Mouse (Mus musculus) stomach, embryonic 15.5 days (tissue): ENCODE measurements around the gene Runx1. TPM values are rescaled to one million over a fixed set of nuclear protein-coding genes. Genes with fewer than 3 reads are reported as not detected.

Experiments used
- ATAC-seq: fragments of 200-750 bp; cut with Nextera tagmentation; 2 replicates; pipeline ENCODE4 v1.8.0; 2017; ENCODE audit warnings: low read depth, moderate number of reproducible peaks, moderate TSS enrichment; ENCODE audit not compliant: insufficient read depth, low FRiP score
- H3K27ac ChIP-seq: fragments of 300-500 bp; sonication (generic); 2 replicates; pipeline ENCODE4 v1.5.1; 2015; ENCODE audit warnings: mild to moderate bottlenecking, inconsistent platforms
- H3K27me3 ChIP-seq: fragments of 300-500 bp; sonication (generic); replicated peaks from 2 replicates; pipeline ENCODE4 v1.6.1; 2015; ENCODE audit warnings: inconsistent platforms
- H3K36me3 ChIP-seq: fragments of 300-500 bp; sonication (generic); 2 replicates; pipeline ENCODE4 v1.6.1; 2015; ENCODE audit warnings: inconsistent platforms
- H3K4me1 ChIP-seq: fragments of 300-500 bp; sonication (generic); 2 replicates; pipeline ENCODE4 v1.6.1; 2015; ENCODE audit warnings: inconsistent platforms
- H3K4me2 ChIP-seq: fragments of 300-500 bp; sonication (generic); 2 replicates; pipeline ENCODE4 v1.6.1; 2015; ENCODE audit warnings: mild to moderate bottlenecking, inconsistent platforms
- H3K4me3 ChIP-seq: fragments of 300-500 bp; sonication (generic); replicated peaks from 2 replicates; pipeline ENCODE4 v1.5.1; 2015; ENCODE audit warnings: inconsistent platforms
- H3K9ac ChIP-seq: fragments of 300-500 bp; sonication (generic); 2 replicates; pipeline ENCODE4 v1.6.1; 2015; ENCODE audit warnings: inconsistent platforms
- H3K9me3 ChIP-seq: fragments of 300-500 bp; sonication (generic); 2 replicates; pipeline ENCODE4 v1.6.1; 2016; ENCODE audit warnings: inconsistent platforms
- WGBS: fragments of 180-500 bp; shearing (Covaris S2); methylation state at CpG from one replicate; pipeline ENCODE4 v1.1.7; 2015; 5-methylcytosine and 5-hydroxymethylcytosine counted together
- polyA plus RNA-seq: library from polyadenylated mRNA; unstranded; fragments of >200 nt; fragmentation: Nextera tagmentation; extraction: Ambion mirVana; gene quantifications from 2 replicates; pipeline ENCODE4 v1.2.1, GENCODE M21; 2015

Gene Runx1
- polyA plus RNA-seq, 1 experiment from 2014 or later = 7.1 TPM

DNA sequence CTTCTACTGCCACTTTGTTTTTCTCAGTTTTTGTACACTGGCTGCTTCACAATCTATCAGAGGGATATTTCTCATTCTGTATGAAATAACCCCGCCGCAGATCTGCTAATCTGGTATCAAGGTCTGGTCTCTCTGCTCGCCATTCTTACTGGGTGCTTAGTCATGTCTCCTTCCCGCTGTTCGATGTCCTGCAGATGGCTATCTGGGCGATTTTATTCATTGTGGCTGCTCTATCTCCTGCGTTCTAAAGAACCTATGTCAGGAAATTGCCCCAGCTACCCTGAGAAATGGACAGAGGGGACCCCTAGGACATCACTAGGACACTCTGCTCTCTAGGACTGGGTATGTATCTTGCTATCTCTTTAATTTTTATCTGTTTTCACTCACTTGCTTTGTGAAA lies 135.2 kb downstream of the Runx1 start:
- no peak for ATAC-seq
- H3K27ac ChIP-seq = no peak overlapping the region
- no peak overlapping the region for H3K4me3 ChIP-seq
- no peaks in the 10 kb centered on the region for H3K36me3 ChIP-seq
- H3K9me3 ChIP-seq = no peaks in the 10 kb centered on the region
- peaks cover 4% of the 10 kb centered on the region; the same call in 1 of the 2 replicates for H3K4me1 ChIP-seq
- H3K4me2 ChIP-seq = no peak overlapping the region
- H3K27me3 ChIP-seq = peaks cover 12% of the 10 kb centered on the region
- H3K9ac ChIP-seq = no peak overlapping the region
- 67% methylated on average over 7 of the region's 7 CpGs for WGBS

- no peak overlapping the region for H3K4me3 ChIP-seq
- H3K4me1 ChIP-seq = peaks cover 10% of the 10 kb centered on the region
- peaks cover 6% of the 10 kb centered on the region; the same call in 1 of the 2 replicates for H3K27me3 ChIP-seq
- no peak overlapping the region for H3K4me2 ChIP-seq
- WGBS = 88% methylated on average over 21 of the region's 21 CpGs
- H3K27ac ChIP-seq = no peak overlapping the region
- H3K36me3 ChIP-seq = no peaks in the 10 kb centered on the region
- H3K9ac ChIP-seq = no peak overlapping the region
- no peaks in the 10 kb centered on the region for H3K9me3 ChIP-seq
- no peak for ATAC-seq
Measured at GRCm38 (mm10) chr16:92688941-92689340, 137.0 kb downstream of the Runx1 start.

DNA sequence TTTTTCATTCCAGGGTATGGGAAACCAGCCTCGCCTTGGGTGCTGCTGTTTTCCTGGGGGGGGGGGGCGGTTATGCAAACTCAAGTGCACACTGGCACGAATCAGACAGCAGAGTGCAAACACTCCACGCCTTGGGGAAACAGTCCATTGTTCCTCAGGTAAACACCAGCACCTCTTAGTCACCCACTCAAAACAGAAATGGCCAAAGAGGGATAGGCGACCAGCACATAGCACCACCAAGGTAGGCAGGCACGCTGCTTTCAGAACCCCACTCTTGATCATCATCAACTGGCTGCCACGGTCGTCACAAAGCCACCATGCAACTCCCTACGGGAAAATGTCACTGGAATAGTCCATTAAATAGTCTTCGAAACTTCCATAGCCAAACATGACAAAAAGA lies 139.0 kb downstream of the Runx1 start:
- no peaks in the 10 kb centered on the region for H3K9me3 ChIP-seq
- H3K36me3 ChIP-seq = no peaks in the 10 kb centered on the region
- H3K27ac ChIP-seq = no peak overlapping the region
- peak; percentile 78 for ATAC-seq
- no peak overlapping the region for H3K9ac ChIP-seq
- peaks cover 13% of the 10 kb centered on the region for H3K4me1 ChIP-seq
- H3K4me3 ChIP-seq = no peak overlapping the region
- H3K4me2 ChIP-seq = no peak overlapping the region
- 75% methylated on average over 10 of the region's 10 CpGs for WGBS
- H3K27me3 ChIP-seq = no peaks in the 10 kb centered on the region

GRCm38 (mm10) chr16:92685766-92686315 lies 140.1 kb downstream of the Runx1 start:
- WGBS = 42% methylated on average over 6 of the region's 6 CpGs
- no peak overlapping the region for H3K9ac ChIP-seq
- peak overlapping the region; percentile 44; the same call in 1 of the 2 replicates for H3K27ac ChIP-seq
- H3K4me2 ChIP-seq = no peak overlapping the region
- H3K4me3 ChIP-seq = no peak overlapping the region
- H3K4me1 ChIP-seq = peaks cover 13% of the 10 kb centered on the region
- no peaks in the 10 kb centered on the region for H3K27me3 ChIP-seq
- no peaks in the 10 kb centered on the region for H3K36me3 ChIP-seq
- no peak for ATAC-seq
- no peaks in the 10 kb centered on the region for H3K9me3 ChIP-seq

DNA sequence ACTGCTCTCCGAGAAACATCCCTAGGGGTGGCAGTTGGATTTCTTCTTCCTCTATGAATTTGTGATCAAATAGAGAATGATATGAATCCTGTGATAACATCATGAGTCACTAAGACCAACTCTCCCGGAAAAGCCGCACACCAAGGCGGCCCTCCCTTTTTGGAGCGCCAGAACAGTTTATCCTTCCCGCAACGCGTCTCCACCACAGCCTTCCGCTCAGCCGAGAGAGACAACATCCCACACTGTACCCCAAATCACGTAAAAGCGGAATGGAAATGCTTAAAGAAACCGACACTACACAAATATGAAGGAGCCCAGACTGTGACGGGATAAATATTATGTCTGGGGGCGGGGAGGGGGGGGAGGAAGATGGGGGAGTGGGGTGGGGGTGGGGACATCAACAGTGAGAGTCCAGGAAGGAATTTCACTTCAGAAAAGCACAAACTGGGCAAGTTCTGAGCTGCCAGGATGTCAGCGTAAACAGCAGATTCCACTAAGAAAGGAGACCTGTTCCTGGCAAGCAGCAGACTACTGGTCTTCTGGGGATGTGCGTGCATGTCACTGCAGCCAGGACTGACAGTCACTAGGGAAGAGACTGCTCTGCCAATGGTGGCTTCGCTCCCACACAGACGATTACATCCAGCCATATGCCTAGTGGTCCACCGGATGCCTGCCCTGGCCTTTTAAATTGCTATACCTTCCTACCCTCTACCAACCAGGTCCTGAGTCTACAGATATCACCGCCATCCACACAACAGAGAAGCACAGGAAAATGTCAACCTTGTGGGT lies 141.3 kb downstream of the Runx1 start:
- 0 out of 2 replicates have a peak, but pooled peaks have one; percentile 16 for ATAC-seq
- no peak overlapping the region for H3K4me3 ChIP-seq
- H3K27ac ChIP-seq = peak overlapping the region; percentile 79
- H3K36me3 ChIP-seq = no peaks in the 10 kb centered on the region
- H3K4me2 ChIP-seq = peak overlapping the region; percentile 29
- H3K4me1 ChIP-seq = peaks cover 13% of the 10 kb centered on the region
- H3K9me3 ChIP-seq = no peaks in the 10 kb centered on the region
- no peaks in the 10 kb centered on the region for H3K27me3 ChIP-seq
- 42% methylated on average over 21 of the region's 21 CpGs for WGBS
- H3K9ac ChIP-seq = no peak overlapping the region

GRCm38 (mm10) chr16:92676630-92677029 lies 149.3 kb downstream of the Runx1 start:
- Histone ChIP-seq H3K9me3 (no peaks in the 10 kb centered on the region), H3K27me3 (no peaks in the 10 kb centered on the region), H3K9ac (no peak overlapping the region), H3K4me1 (0 out of 2 replicates have a peak, but pooled peaks cover 3% of the 10 kb centered on the region), H3K4me2 (no peak overlapping the region), H3K36me3 (no peaks in the 10 kb centered on the region), H3K4me3 (no peak overlapping the region), H3K27ac (no peak overlapping the region)
- no peak for ATAC-seq
- WGBS = 78% methylated on average over 5 of the region's 5 CpGs

DNA sequence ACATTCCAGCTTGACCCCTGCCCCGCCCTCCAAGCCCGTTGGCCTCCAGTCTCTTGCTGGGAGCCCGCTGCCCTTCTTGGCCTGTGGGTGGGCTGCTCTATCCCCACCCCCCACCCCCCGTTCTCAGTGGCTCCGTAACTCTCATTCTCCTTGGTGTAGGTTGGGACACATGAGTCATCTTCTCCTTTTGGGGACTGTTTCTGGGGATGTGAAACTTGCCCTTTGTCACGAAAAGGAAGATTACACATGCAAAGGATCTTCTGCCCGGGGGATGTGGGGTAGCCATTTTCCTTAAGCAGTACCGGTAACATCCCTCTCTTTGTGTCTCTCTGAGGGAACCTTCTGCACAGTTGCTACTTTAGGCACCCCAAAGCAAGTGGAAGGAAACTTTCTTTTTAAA lies 150.3 kb downstream of the Runx1 start:
- no peak for ATAC-seq
- no peak overlapping the region for H3K4me3 ChIP-seq
- H3K4me1 ChIP-seq = 0 out of 2 replicates have a peak, but pooled peaks cover 3% of the 10 kb centered on the region
- no peaks in the 10 kb centered on the region for H3K27me3 ChIP-seq
- no peak overlapping the region for H3K27ac ChIP-seq
- no peak overlapping the region for H3K4me2 ChIP-seq
- H3K9me3 ChIP-seq = no peaks in the 10 kb centered on the region
- WGBS = 64% methylated on average over 8 of the region's 8 CpGs
- no peaks in the 10 kb centered on the region for H3K36me3 ChIP-seq
- no peak overlapping the region for H3K9ac ChIP-seq

- 67% methylated on average over 11 of the region's 11 CpGs for WGBS
- no peak for ATAC-seq
- H3K27ac ChIP-seq = no peak overlapping the region
Measured at GRCm38 (mm10) chr16:92674916-92675450, 151.0 kb downstream of the Runx1 start.

GRCm38 (mm10) chr16:92674121-92674816 lies 151.7 kb downstream of the Runx1 start:
- no peaks in the 10 kb centered on the region for H3K27me3 ChIP-seq
- 0 out of 2 replicates have a peak, but pooled peaks cover 3% of the 10 kb centered on the region for H3K4me1 ChIP-seq
- 71% methylated on average over 18 of the region's 18 CpGs for WGBS
- H3K4me3 ChIP-seq = no peak overlapping the region
- no peaks in the 10 kb centered on the region for H3K36me3 ChIP-seq
- no peaks in the 10 kb centered on the region for H3K9me3 ChIP-seq
- H3K4me2 ChIP-seq = no peak overlapping the region
- no peak overlapping the region for H3K27ac ChIP-seq
- ATAC-seq = no peak
- no peak overlapping the region for H3K9ac ChIP-seq

More at GRCm38 (mm10) chr16:92674916-92675450, 151.0 kb downstream of the Runx1 start:
- no peak overlapping the region for H3K4me3 ChIP-seq
- H3K9ac ChIP-seq = no peak overlapping the region
- H3K9me3 ChIP-seq = no peaks in the 10 kb centered on the region
- no peaks in the 10 kb centered on the region for H3K27me3 ChIP-seq
- no peak overlapping the region for H3K4me2 ChIP-seq
- H3K36me3 ChIP-seq = no peaks in the 10 kb centered on the region
- H3K4me1 ChIP-seq = 0 out of 2 replicates have a peak, but pooled peaks cover 3% of the 10 kb centered on the region

DNA sequence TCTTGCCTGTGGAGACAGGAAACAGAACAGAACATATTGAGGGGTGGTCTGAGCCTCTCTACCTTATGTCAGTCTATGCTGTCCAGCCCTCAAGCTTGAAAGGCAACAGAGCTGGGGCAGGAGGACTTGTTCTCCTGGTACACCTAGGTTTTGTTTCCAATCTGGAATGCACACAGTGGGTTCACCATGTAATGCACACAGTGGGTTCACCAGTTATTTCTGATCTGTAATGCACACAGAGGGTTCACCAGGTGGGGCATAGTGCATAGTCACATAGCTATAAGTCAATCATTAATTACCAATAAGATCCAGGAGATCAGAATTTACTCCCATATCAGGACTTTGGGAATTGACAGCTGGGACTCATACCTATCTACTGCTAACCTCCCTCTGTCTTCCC lies 157.1 kb downstream of the Runx1 start:
- ATAC-seq = no peak
- no peaks in the 10 kb centered on the region for H3K36me3 ChIP-seq

GRCm38 (mm10) chr16:92661757-92662156 lies 164.2 kb downstream of the Runx1 start:
- no peaks in the 10 kb centered on the region; the same call in 1 of the 2 replicates for H3K4me1 ChIP-seq
- no peak overlapping the region for H3K27ac ChIP-seq
- no peaks in the 10 kb centered on the region for H3K36me3 ChIP-seq
- WGBS = 61% methylated on average over 7 of the region's 7 CpGs
- H3K4me3 ChIP-seq = no peak overlapping the region
- H3K4me2 ChIP-seq = no peak overlapping the region
- H3K27me3 ChIP-seq = no peaks in the 10 kb centered on the region
- no peak overlapping the region for H3K9ac ChIP-seq
- 0 out of 2 replicates have a peak, but pooled peaks have one; percentile 53 for ATAC-seq
- H3K9me3 ChIP-seq = no peaks in the 10 kb centered on the region

More for the DNA sequence above, 157.1 kb downstream of the Runx1 start:
- no peaks in the 10 kb centered on the region for H3K27me3 ChIP-seq
- H3K9ac ChIP-seq = no peak overlapping the region
- no peak overlapping the region for H3K4me3 ChIP-seq
- no peaks in the 10 kb centered on the region for H3K9me3 ChIP-seq
- no peak overlapping the region for H3K4me2 ChIP-seq
- H3K4me1 ChIP-seq = no peaks in the 10 kb centered on the region
- no peak overlapping the region for H3K27ac ChIP-seq
